Mouse (Mus musculus): ENCODE measurements around the gene Tns1.

GRCm38 (mm10) chr1:73864314-73864713 lies 259.9 kb downstream of the Tns1 start:
- TF ChIP-seq POLR2A (IDR thresholded peaks at IDR 0.05; ENCODE audit: low read depth, low read length) (no peak), ZC3H11A (IDR thresholded peaks at IDR 0.05; ENCODE audit: low read depth, low read length) (no peak), EP300 (IDR thresholded peaks at IDR 0.05; ENCODE audit: low read length) (no peak), ZNF384 (IDR thresholded peaks at IDR 0.05; ENCODE audit: low read depth, low read length) (no peak), JUND (conservative IDR thresholded peaks at IDR 0.05; ENCODE audit: low read depth, low read length) (no peak), CTCF (conservative IDR thresholded peaks at IDR 0.05 in 1 of 2, IDR thresholded peaks at IDR 0.05 in 1 of 2; ENCODE audit: low read depth in 2 of 2, low read length in 2 of 2) (no peak), ETS1 (conservative IDR thresholded peaks at IDR 0.05; ENCODE audit: low read depth, low read length) (no peak), USF2 (conservative IDR thresholded peaks at IDR 0.05; ENCODE audit: low read depth, low read length) (no peak), MAFK (IDR thresholded peaks at IDR 0.05; ENCODE audit: insufficient replicate concordance, low read length) (no peak), CHD1 (IDR thresholded peaks at IDR 0.05; ENCODE audit: low read depth, low read length) (no peak), POLR2AphosphoS2 (IDR thresholded peaks at IDR 0.05; ENCODE audit: low read depth, low read length) (no peak), ELF1 (IDR thresholded peaks at IDR 0.05; ENCODE audit: low read depth, low read length) (no peak), ZMIZ1 (IDR thresholded peaks at IDR 0.05; ENCODE audit: low read depth, low read length) (no peak)

All from CH12.LX (cell line).